Mouse (Mus musculus) CD4-positive, CD25-positive, alpha-beta regulatory T cell, adult 2 months (primary cell): ENCODE measurements around the gene Spata31d1a.

ENCODE experiments used
- DNase-seq: peaks from one replicate; pipeline ENCODE4 v3.0.0-alpha.2; 2012; ENCODE audit warnings: low read depth, low spot score

The Spata31d1a gene

GRCm38 (mm10) chr13:59668501-59669093 is 41.5 kb downstream of the Spata31d1a start:
- DNase-seq: peak; percentile 67

GRCm38 (mm10) chr13:59667763-59668162 is 42.4 kb downstream of the Spata31d1a start:
- no peak for DNase-seq

- DNase-seq: no peak
Observed at GRCm38 (mm10) chr13:59663939-59664712, 46.0 kb downstream of the Spata31d1a start.

GRCm38 (mm10) chr13:59661966-59662365 is 48.2 kb downstream of the Spata31d1a start:
- no peak for DNase-seq

GRCm38 (mm10) chr13:59661387-59661786 is 48.7 kb downstream of the Spata31d1a start:
- no peak for DNase-seq

- no peak for DNase-seq
Observed at GRCm38 (mm10) chr13:59660371-59660770, 49.8 kb downstream of the Spata31d1a start.

- DNase-seq: no peak
Observed at GRCm38 (mm10) chr13:59657781-59658180, 52.3 kb downstream of the Spata31d1a start.

GRCm38 (mm10) chr13:59656975-59657388 is 53.1 kb downstream of the Spata31d1a start:
- peak; percentile 38 for DNase-seq

- DNase-seq: peak; percentile 77
Observed at GRCm38 (mm10) chr13:59656316-59656832, 53.8 kb downstream of the Spata31d1a start.

- DNase-seq: no peak
Observed at GRCm38 (mm10) chr13:59655718-59656315, 54.3 kb downstream of the Spata31d1a start.

GRCm38 (mm10) chr13:59654465-59654864 is 55.7 kb downstream of the Spata31d1a start:
- no peak for DNase-seq

GRCm38 (mm10) chr13:59653136-59653535 is 57.0 kb downstream of the Spata31d1a start:
- no peak for DNase-seq

- DNase-seq: no peak
Observed at GRCm38 (mm10) chr13:59652651-59653050, 57.5 kb downstream of the Spata31d1a start.
